Mouse (Mus musculus) testis, adult 2 months (tissue): ENCODE results near the gene Crybb2.

Source experiments
- CTCF ChIP-seq: fragments of 200-500 bp; IDR thresholded peaks from 2 replicates; pipeline ENCODE4 v1.5.1; 2012; ENCODE audit warnings: low read depth, mild to moderate bottlenecking, inconsistent platforms, low read length, moderate library complexity; ENCODE audit not compliant: control insufficient read depth, insufficient read depth, insufficient replicate concordance
- POLR2A ChIP-seq: fragments of 200-500 bp; IDR thresholded peaks from 2 replicates; pipeline ENCODE4 v1.6.1; 2012; ENCODE audit warnings: low read depth, mild to moderate bottlenecking, inconsistent platforms, low read length, moderate library complexity; ENCODE audit not compliant: control insufficient read depth

GRCm38 (mm10) chr5:113049876-113050275, 20.0 kb downstream of the Crybb2 start:
- TF ChIP-seq CTCF, result no peak
- TF ChIP-seq POLR2A, result no peak
